Mouse (Mus musculus) heart, adult 2 months (tissue): Measurements from ENCODE around the gene Idh1.

Source experiments
- CTCF ChIP-seq: fragments of 200-600 bp; IDR thresholded peaks from 2 replicates; pipeline ENCODE4 v1.8.1; 2022; ENCODE audit warnings: antibody characterized with exemption, mild to moderate bottlenecking, moderate library complexity
- POLR2A ChIP-seq: fragments of 200-500 bp; IDR thresholded peaks from 2 replicates; pipeline ENCODE4 v1.6.1; 2011; ENCODE audit warnings: mild to moderate bottlenecking, low read depth, low read length, control low read depth; ENCODE audit not compliant: insufficient read depth

DNA sequence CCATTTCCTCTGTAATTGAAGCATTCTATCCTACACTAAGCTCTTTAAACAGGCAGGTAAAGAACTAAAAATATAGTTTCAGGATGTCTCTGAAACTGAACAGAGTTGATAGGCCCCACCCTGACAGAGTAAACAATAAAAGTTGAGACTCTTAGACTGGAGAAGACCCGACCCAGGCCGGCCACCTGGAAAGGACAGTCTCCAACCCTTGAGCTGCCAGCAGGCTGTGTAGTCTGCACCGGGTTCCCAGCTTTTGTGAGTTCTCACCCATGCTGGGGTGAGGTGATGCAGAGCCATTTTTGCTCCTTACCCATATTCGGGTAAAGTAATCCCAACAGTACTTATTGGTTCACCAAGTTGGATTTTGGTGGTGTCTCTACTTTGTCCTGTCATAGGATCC lies 10.1 kb downstream of the Idh1 start:
- TF ChIP-seq POLR2A (no peak), CTCF (no peak)
